Mouse (Mus musculus): ENCODE data around the gene Ahdc1. TPM values are rescaled to one million over a fixed set of nuclear protein-coding genes. Genes with fewer than 3 reads are reported as not detected.

Gene Ahdc1
- polyA plus RNA-seq, 1 experiment from 2014 or later: 7.5 TPM

GRCm38 (mm10) chr4:133020721-133021120, 9.7 kb downstream of the Ahdc1 start:
- 0 out of 2 replicates have a peak overlapping the region, but pooled peaks have one; percentile 42 for H3K27ac ChIP-seq (ENCODE audit: low read depth, low read length)
- peaks cover 47% of the 10 kb centered on the region for H3K4me1 ChIP-seq (replicated peaks; ENCODE audit: control insufficient read depth, insufficient read depth, low read length)
- ATAC-seq (replicated peaks; ENCODE audit: low FRiP score): no peak
- peak overlapping the region; percentile 26; the same call in 1 of the 2 replicates for H3K4me2 ChIP-seq (ENCODE audit: low read depth, low read length, severe bottlenecking)
- H3K4me3 ChIP-seq (ENCODE audit: low read depth, low read length): no peak overlapping the region
- 23% methylated on average over 5 of the region's 6 CpGs for WGBS
- H3K9ac ChIP-seq (ENCODE audit: low read length): no peak overlapping the region
- no peaks in the 10 kb centered on the region for H3K9me3 ChIP-seq (ENCODE audit: control insufficient read depth, low read length)
- DNase-seq (ENCODE audit: low spot score): no peak
- no peaks in the 10 kb centered on the region for H3K36me3 ChIP-seq (ENCODE audit: control insufficient read depth, insufficient read depth, low read length)
- no peaks in the 10 kb centered on the region for H3K27me3 ChIP-seq (ENCODE audit: control insufficient read depth, insufficient read depth, low read length)

GRCm38 (mm10) chr4:133021181-133021671, 10.2 kb downstream of the Ahdc1 start:
- ATAC-seq (replicated peaks; ENCODE audit: low FRiP score): no peak
- DNase-seq (ENCODE audit: low spot score): no peak
- H3K9ac ChIP-seq (ENCODE audit: low read length): no peak overlapping the region
- H3K27ac ChIP-seq (ENCODE audit: low read depth, low read length): 0 out of 2 replicates have a peak overlapping the region, but pooled peaks have one; percentile 42
- H3K4me1 ChIP-seq (replicated peaks; ENCODE audit: control insufficient read depth, insufficient read depth, low read length): peaks cover 47% of the 10 kb centered on the region
- H3K4me2 ChIP-seq (ENCODE audit: low read depth, low read length, severe bottlenecking): peak overlapping the region; percentile 26; the same call in 1 of the 2 replicates
- H3K4me3 ChIP-seq (ENCODE audit: low read depth, low read length): no peak overlapping the region
- WGBS: 2% methylated on average over 9 of the region's 9 CpGs
- H3K36me3 ChIP-seq (ENCODE audit: control insufficient read depth, insufficient read depth, low read length): no peaks in the 10 kb centered on the region
- H3K9me3 ChIP-seq (ENCODE audit: control insufficient read depth, low read length): no peaks in the 10 kb centered on the region
- H3K27me3 ChIP-seq (ENCODE audit: control insufficient read depth, insufficient read depth, low read length): no peaks in the 10 kb centered on the region

GRCm38 (mm10) chr4:133022217-133022616, 11.2 kb downstream of the Ahdc1 start:
- 6% methylated on average over 14 of the region's 14 CpGs for WGBS
- Histone ChIP-seq H3K9me3 (ENCODE audit: control insufficient read depth, low read length) (no peaks in the 10 kb centered on the region), H3K9ac (ENCODE audit: low read length) (peak overlapping the region; percentile 35), H3K4me3 (ENCODE audit: low read depth, low read length) (peak overlapping the region; percentile 7; the same call in 1 of the 2 replicates), H3K27ac (ENCODE audit: low read depth, low read length) (peak overlapping the region; percentile 44; the same call in 1 of the 2 replicates), H3K36me3 (ENCODE audit: control insufficient read depth, insufficient read depth, low read length) (no peaks in the 10 kb centered on the region), H3K4me1 (replicated peaks; ENCODE audit: control insufficient read depth, insufficient read depth, low read length) (peaks cover 39% of the 10 kb centered on the region), H3K4me2 (ENCODE audit: low read depth, low read length, severe bottlenecking) (peak overlapping the region; percentile 56), H3K27me3 (ENCODE audit: control insufficient read depth, insufficient read depth, low read length) (no peaks in the 10 kb centered on the region)
- ATAC-seq (replicated peaks; ENCODE audit: low FRiP score) (peak; percentile 42), DNase-seq (ENCODE audit: low spot score) (peak; percentile 79)

GRCm38 (mm10) chr4:133022954-133023635, 12.0 kb downstream of the Ahdc1 start:
- no peak overlapping the region for H3K9ac ChIP-seq (ENCODE audit: low read length)
- WGBS: 31% methylated on average over 14 of the region's 14 CpGs
- H3K27me3 ChIP-seq (ENCODE audit: control insufficient read depth, insufficient read depth, low read length): no peaks in the 10 kb centered on the region
- no peaks in the 10 kb centered on the region for H3K36me3 ChIP-seq (ENCODE audit: control insufficient read depth, insufficient read depth, low read length)
- no peak overlapping the region for H3K4me3 ChIP-seq (ENCODE audit: low read depth, low read length)
- DNase-seq (ENCODE audit: low spot score) (peak; percentile 77), ATAC-seq (replicated peaks; ENCODE audit: low FRiP score) (peak; percentile 59)
- H3K4me2 ChIP-seq (ENCODE audit: low read depth, low read length, severe bottlenecking): peak overlapping the region; percentile 56; the same call in 1 of the 2 replicates
- H3K9me3 ChIP-seq (ENCODE audit: control insufficient read depth, low read length): no peaks in the 10 kb centered on the region
- H3K27ac ChIP-seq (ENCODE audit: low read depth, low read length): no peak overlapping the region; the same call in 1 of the 2 replicates
- peaks cover 39% of the 10 kb centered on the region for H3K4me1 ChIP-seq (replicated peaks; ENCODE audit: control insufficient read depth, insufficient read depth, low read length)

- WGBS: 70% methylated on average over 6 of the region's 6 CpGs
- Histone ChIP-seq H3K4me3 (ENCODE audit: low read depth, low read length) (no peak overlapping the region), H3K36me3 (ENCODE audit: control insufficient read depth, insufficient read depth, low read length) (no peaks in the 10 kb centered on the region), H3K4me2 (ENCODE audit: low read depth, low read length, severe bottlenecking) (no peak overlapping the region), H3K27ac (ENCODE audit: low read depth, low read length) (no peak overlapping the region), H3K9me3 (ENCODE audit: control insufficient read depth, low read length) (no peaks in the 10 kb centered on the region), H3K9ac (ENCODE audit: low read length) (no peak overlapping the region), H3K4me1 (replicated peaks; ENCODE audit: control insufficient read depth, insufficient read depth, low read length) (peaks cover 39% of the 10 kb centered on the region), H3K27me3 (ENCODE audit: control insufficient read depth, insufficient read depth, low read length) (no peaks in the 10 kb centered on the region)
- ATAC-seq (replicated peaks; ENCODE audit: low FRiP score): peak; percentile 17
- DNase-seq (ENCODE audit: low spot score): no peak
These were observed 12.6 kb downstream of the Ahdc1 start for GRCm38 (mm10) chr4:133023636-133024035.

- Histone ChIP-seq H3K4me1 (replicated peaks; ENCODE audit: control insufficient read depth, insufficient read depth, low read length) (peaks cover 39% of the 10 kb centered on the region), H3K9me3 (ENCODE audit: control insufficient read depth, low read length) (no peaks in the 10 kb centered on the region), H3K27me3 (ENCODE audit: control insufficient read depth, insufficient read depth, low read length) (no peaks in the 10 kb centered on the region), H3K27ac (ENCODE audit: low read depth, low read length) (no peak overlapping the region), H3K36me3 (ENCODE audit: control insufficient read depth, insufficient read depth, low read length) (no peaks in the 10 kb centered on the region), H3K9ac (ENCODE audit: low read length) (no peak overlapping the region), H3K4me3 (ENCODE audit: low read depth, low read length) (no peak overlapping the region), H3K4me2 (ENCODE audit: low read depth, low read length, severe bottlenecking) (no peak overlapping the region)
- no peak for ATAC-seq (replicated peaks; ENCODE audit: low FRiP score)
- 37% methylated on average over 3 of the region's 4 CpGs for WGBS
- no peak for DNase-seq (ENCODE audit: low spot score)
These were observed 13.3 kb downstream of the Ahdc1 start for GRCm38 (mm10) chr4:133024404-133024803.

GRCm38 (mm10) chr4:133024969-133025685, 14.1 kb downstream of the Ahdc1 start:
- no peaks in the 10 kb centered on the region for H3K9me3 ChIP-seq (ENCODE audit: control insufficient read depth, low read length)
- H3K4me2 ChIP-seq (ENCODE audit: low read depth, low read length, severe bottlenecking): no peak overlapping the region
- no peak overlapping the region for H3K27ac ChIP-seq (ENCODE audit: low read depth, low read length)
- H3K9ac ChIP-seq (ENCODE audit: low read length): no peak overlapping the region; the same call in 1 of the 2 replicates
- no peak for DNase-seq (ENCODE audit: low spot score)
- H3K4me1 ChIP-seq (replicated peaks; ENCODE audit: control insufficient read depth, insufficient read depth, low read length): peaks cover 39% of the 10 kb centered on the region
- H3K27me3 ChIP-seq (ENCODE audit: control insufficient read depth, insufficient read depth, low read length): no peaks in the 10 kb centered on the region
- H3K36me3 ChIP-seq (ENCODE audit: control insufficient read depth, insufficient read depth, low read length): no peaks in the 10 kb centered on the region
- ATAC-seq (replicated peaks; ENCODE audit: low FRiP score): no peak
- WGBS: 22% methylated on average over 8 of the region's 10 CpGs
- H3K4me3 ChIP-seq (ENCODE audit: low read depth, low read length): no peak overlapping the region

- Histone ChIP-seq H3K4me2 (ENCODE audit: low read depth, low read length, severe bottlenecking) (no peak overlapping the region), H3K4me1 (replicated peaks; ENCODE audit: control insufficient read depth, insufficient read depth, low read length) (peaks cover 34% of the 10 kb centered on the region), H3K4me3 (ENCODE audit: low read depth, low read length) (no peak overlapping the region), H3K27ac (ENCODE audit: low read depth, low read length) (no peak overlapping the region), H3K36me3 (ENCODE audit: control insufficient read depth, insufficient read depth, low read length) (no peaks in the 10 kb centered on the region), H3K9me3 (ENCODE audit: control insufficient read depth, low read length) (no peaks in the 10 kb centered on the region), H3K27me3 (ENCODE audit: control insufficient read depth, insufficient read depth, low read length) (no peaks in the 10 kb centered on the region), H3K9ac (ENCODE audit: low read length) (no peak overlapping the region)
- DNase-seq (ENCODE audit: low spot score): no peak
- no peak for ATAC-seq (replicated peaks; ENCODE audit: low FRiP score)
- 76% methylated on average over 10 of the region's 10 CpGs for WGBS
These were observed 15.2 kb downstream of the Ahdc1 start for GRCm38 (mm10) chr4:133026272-133026671.

Data from forebrain, embryonic 11.5 days (tissue).